Mouse (Mus musculus) heart, adult 2 months (tissue): ENCODE measurements at regions not wholly inside any gene's neighbourhood (a gene's known extent, or its start where the extent isn't known, plus 50 kb on each side); places are given as distances from the start of the nearest gene placed in this dataset.
A peak's percentile ranks its signal among the peaks of the same experiment; 100 is the strongest.

Source experiments
- DNase-seq, 2 experiments: peaks; one replicate each; pipeline ENCODE4 v3.0.0; 2021
- H3K27ac ChIP-seq: fragments of 200-600 bp; 2 replicates; pipeline ENCODE4 v1.8.1; 2022
- H3K27me3 ChIP-seq: fragments of 200-500 bp; 2 replicates; pipeline ENCODE4 v1.6.1; 2012; ENCODE audit warnings: mild to moderate bottlenecking, low read length, inconsistent platforms, mixed read lengths; ENCODE audit not compliant: control insufficient read depth, insufficient read depth
- H3K36me3 ChIP-seq: fragments of 200-500 bp; 2 replicates; pipeline ENCODE4 v1.6.1; 2012; ENCODE audit warnings: low read length, inconsistent platforms; ENCODE audit not compliant: control insufficient read depth, insufficient read depth
- H3K4me1 ChIP-seq: fragments of 200-500 bp; 2 replicates; pipeline ENCODE4 v1.6.1; 2011; ENCODE audit warnings: low read length; ENCODE audit not compliant: control insufficient read depth, insufficient read depth
- H3K4me3 ChIP-seq: fragments of 200-600 bp; 2 replicates; pipeline ENCODE4 v1.8.1; 2022
- H3K79me2 ChIP-seq: fragments of 200-500 bp; replicated peaks from 2 replicates; pipeline ENCODE4 v1.6.1; 2012; ENCODE audit warnings: mild to moderate bottlenecking, inconsistent platforms, low read length, moderate library complexity, mixed read lengths; ENCODE audit not compliant: control insufficient read depth, insufficient read depth
- H3K9ac ChIP-seq: fragments of 200-500 bp; 2 replicates; pipeline ENCODE4 v1.6.1; 2012; ENCODE audit warnings: low read depth, mild to moderate bottlenecking, control low read depth, inconsistent platforms, low read length, mixed read lengths
- CTCF ChIP-seq: fragments of 200-600 bp; IDR thresholded peaks from 2 replicates; pipeline ENCODE4 v1.8.1; 2022; ENCODE audit warnings: antibody characterized with exemption, mild to moderate bottlenecking, moderate library complexity
- EP300 ChIP-seq: fragments of 200-500 bp; IDR thresholded peaks from 2 replicates; pipeline ENCODE4 v1.6.1; 2011; ENCODE audit warnings: low read depth, low read length, control low read depth; ENCODE audit not compliant: insufficient read depth
- POLR2A ChIP-seq: fragments of 200-500 bp; IDR thresholded peaks from 2 replicates; pipeline ENCODE4 v1.6.1; 2011; ENCODE audit warnings: mild to moderate bottlenecking, low read depth, low read length, control low read depth; ENCODE audit not compliant: insufficient read depth
- WGBS: fragments of 180-500 bp; shearing (Covaris S2); methylation state at CpG from one replicate; pipeline ENCODE4 v1.1.7; 2018; 5-methylcytosine and 5-hydroxymethylcytosine counted together
- intact Hi-C: fragments of 180-260 bp; cut with DNase I; formaldehyde crosslinking; loops from one replicate; pipeline ENCODE4 v1.15.1; 2025

DNA sequence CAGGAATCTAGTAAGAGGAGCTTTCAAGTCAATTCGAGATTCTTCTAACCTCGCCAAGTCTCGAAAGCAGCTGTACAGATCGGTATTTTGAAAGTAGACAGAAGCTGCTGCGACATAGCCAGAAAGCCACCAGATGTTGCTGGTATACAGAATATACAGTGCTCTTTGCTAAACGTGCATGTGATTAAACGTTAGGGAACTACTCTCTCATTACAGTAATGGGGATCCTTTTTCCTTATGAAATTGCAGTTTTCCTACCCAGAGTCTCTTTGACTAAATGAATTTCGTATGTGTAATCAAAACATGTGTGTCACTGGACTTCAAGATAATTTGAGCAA is 70.5 kb upstream of the Frem1 start:
- Histone ChIP-seq H3K79me2 (no peaks in the 10 kb centered on the region), H3K36me3 (no peaks in the 10 kb centered on the region), H3K9ac (no peak overlapping the region), H3K4me1 (no peaks in the 10 kb centered on the region), H3K4me3 (no peak overlapping the region), H3K27me3 (no peaks in the 10 kb centered on the region), H3K27ac (no peak overlapping the region)
- TF ChIP-seq EP300: no peak
- TF ChIP-seq POLR2A: no peak
- no peak for TF ChIP-seq CTCF
- DNase-seq: no peak
- WGBS: 76% methylated on average over 8 of the region's 8 CpGs
- intact Hi-C loops: no loop called here

DNA sequence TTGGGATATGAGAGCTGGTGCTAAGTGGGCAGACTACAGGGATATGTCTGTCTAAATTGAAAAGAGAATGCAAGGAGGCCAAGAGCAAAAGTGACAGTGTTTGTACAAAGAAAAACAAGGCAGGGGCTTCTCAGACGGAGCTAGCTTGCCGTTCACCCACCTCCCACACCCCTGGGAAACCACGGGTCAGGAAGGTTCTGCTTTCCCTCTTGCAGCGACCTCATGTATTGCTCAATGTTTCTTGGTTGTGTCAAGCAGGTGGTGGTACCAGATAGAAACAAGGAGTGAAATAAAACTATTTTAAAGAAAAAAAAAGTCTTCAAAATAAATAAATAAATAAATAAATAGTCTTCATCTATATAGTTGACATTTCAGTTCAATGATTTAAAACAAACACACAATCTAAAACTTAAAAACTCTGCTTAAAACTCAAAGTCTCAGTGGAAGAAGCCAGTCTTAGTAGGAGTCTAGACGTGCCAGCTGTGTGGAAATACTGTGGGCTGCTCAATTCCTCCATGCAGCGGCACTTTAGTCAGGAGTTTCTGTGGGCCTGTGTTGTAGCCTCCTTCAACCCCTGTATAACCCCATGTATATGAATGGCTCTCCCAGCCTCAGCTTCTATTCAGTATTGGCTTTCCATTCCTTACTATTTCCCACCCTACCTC is 70.0 kb upstream of the Frem1 start:
- Histone ChIP-seq H3K27me3 (no peaks in the 10 kb centered on the region), H3K4me3 (no peak overlapping the region), H3K27ac (no peak overlapping the region), H3K9ac (no peak overlapping the region), H3K36me3 (no peaks in the 10 kb centered on the region), H3K4me1 (no peaks in the 10 kb centered on the region), H3K79me2 (no peaks in the 10 kb centered on the region)
- DNase-seq: no peak
- TF ChIP-seq EP300 (no peak), CTCF (no peak), POLR2A (no peak)
- intact Hi-C loops: no loop called here
- 65% methylated on average over 6 of the region's 6 CpGs for WGBS

- WGBS: 61% methylated on average over 3 of the region's 3 CpGs
- Histone ChIP-seq H3K79me2 (no peaks in the 10 kb centered on the region), H3K9ac (no peak overlapping the region), H3K27me3 (no peaks in the 10 kb centered on the region), H3K27ac (no peak overlapping the region), H3K36me3 (no peaks in the 10 kb centered on the region), H3K4me3 (no peak overlapping the region), H3K4me1 (peaks cover 2% of the 10 kb centered on the region; the same call in 1 of the 2 replicates)
- DNase-seq: no peak
- intact Hi-C loops: no loop called here
- no peak for TF ChIP-seq POLR2A
- TF ChIP-seq EP300: no peak
- no peak for TF ChIP-seq CTCF
These were observed 56.5 kb upstream of the Frem1 start for GRCm38 (mm10) chr4:83108659-83108967.

GRCm38 (mm10) chr4:83107958-83108658 is 56.0 kb upstream of the Frem1 start:
- no peak overlapping the region for H3K27ac ChIP-seq

DNA sequence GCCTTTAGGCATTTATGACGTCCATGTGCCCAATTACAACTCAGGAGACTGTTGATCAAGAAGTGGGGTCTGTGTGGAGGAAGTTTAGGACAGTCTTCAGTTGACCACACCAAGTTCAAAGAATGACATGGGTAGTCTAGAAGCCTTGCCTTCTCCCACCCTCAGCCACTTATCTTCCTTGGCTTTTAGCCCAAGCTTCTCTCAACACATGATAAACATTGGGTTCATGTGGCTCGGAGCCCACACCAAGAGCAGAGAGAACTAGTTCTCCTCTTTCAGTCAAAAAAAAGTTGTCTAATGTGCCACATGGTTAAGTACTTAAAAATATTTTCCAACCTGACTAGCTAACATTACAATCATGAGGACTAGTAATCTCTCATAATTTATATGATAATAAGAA is 55.0 kb upstream of the Frem1 start:
- H3K9ac ChIP-seq: no peak overlapping the region
- intact Hi-C loops: no loop called here
- TF ChIP-seq EP300 (no peak), CTCF (no peak), POLR2A (no peak)
- H3K27ac ChIP-seq: no peak overlapping the region
- no peak for DNase-seq
- 37% methylated on average over 2 of the region's 2 CpGs for WGBS
- no peak overlapping the region for H3K4me3 ChIP-seq
- peaks cover 2% of the 10 kb centered on the region; the same call in 1 of the 2 replicates for H3K4me1 ChIP-seq
- H3K36me3 ChIP-seq: no peaks in the 10 kb centered on the region
- no peaks in the 10 kb centered on the region for H3K27me3 ChIP-seq
- H3K79me2 ChIP-seq: no peaks in the 10 kb centered on the region

More at GRCm38 (mm10) chr4:83107958-83108658, 56.0 kb upstream of the Frem1 start:
- Histone ChIP-seq H3K36me3 (no peaks in the 10 kb centered on the region), H3K9ac (no peak overlapping the region), H3K4me1 (peaks cover 2% of the 10 kb centered on the region; the same call in 1 of the 2 replicates), H3K27me3 (no peaks in the 10 kb centered on the region), H3K79me2 (no peaks in the 10 kb centered on the region), H3K4me3 (no peak overlapping the region)
- intact Hi-C loops: no loop called here
- no peak for TF ChIP-seq EP300
- TF ChIP-seq POLR2A: no peak
- TF ChIP-seq CTCF: no peak
- DNase-seq: no peak
- 84% methylated on average over 11 of the region's 11 CpGs for whole genome bisulfite sequencing

DNA sequence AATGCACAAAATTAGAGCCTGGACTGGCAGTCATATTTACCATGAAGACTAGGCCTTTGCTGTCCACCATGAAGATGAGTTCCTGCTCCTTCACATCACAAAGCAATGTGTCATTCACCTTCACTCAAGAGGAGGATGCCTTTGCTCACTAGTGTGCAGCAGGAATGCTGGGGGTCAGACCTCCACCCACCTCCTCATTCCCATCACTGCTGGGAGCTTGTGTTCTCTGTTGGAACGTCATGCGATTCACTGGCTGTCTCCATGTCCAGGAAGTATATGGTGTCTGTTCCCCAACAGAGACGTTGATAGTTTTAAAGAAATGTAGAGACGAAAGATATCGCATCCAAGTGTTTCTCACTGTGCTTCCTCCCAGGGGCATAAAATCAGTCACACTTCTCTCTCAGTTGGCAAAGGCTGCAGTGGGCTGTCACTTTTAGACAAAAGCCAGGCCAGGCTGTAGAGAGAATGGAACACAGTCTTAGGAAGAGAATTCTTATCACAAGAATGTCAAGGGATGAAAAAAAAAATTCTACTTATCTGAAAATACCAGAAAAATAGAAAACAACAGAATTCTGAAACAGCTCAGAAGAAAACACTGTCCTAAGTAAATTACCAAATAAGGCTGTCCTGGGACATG is 52.0 kb upstream of the Frem1 start:
- no peak overlapping the region for H3K9ac ChIP-seq
- no peak for TF ChIP-seq CTCF
- no peak for TF ChIP-seq POLR2A
- no peak for TF ChIP-seq EP300
- H3K4me3 ChIP-seq: no peak overlapping the region
- no peak overlapping the region for H3K27ac ChIP-seq
- WGBS: 27% methylated on average over 5 of the region's 5 CpGs
- DNase-seq: peak in 1 of 2 experiments; percentile 18
- H3K36me3 ChIP-seq: no peaks in the 10 kb centered on the region
- no peaks in the 10 kb centered on the region for H3K79me2 ChIP-seq
- no peaks in the 10 kb centered on the region for H3K27me3 ChIP-seq
- peaks cover 2% of the 10 kb centered on the region; the same call in 1 of the 2 replicates for H3K4me1 ChIP-seq
- intact Hi-C loops: no loop called here
